Comparison of ENCODE assay signal across 28 mouse cellular contexts in the genomic region with DNA sequence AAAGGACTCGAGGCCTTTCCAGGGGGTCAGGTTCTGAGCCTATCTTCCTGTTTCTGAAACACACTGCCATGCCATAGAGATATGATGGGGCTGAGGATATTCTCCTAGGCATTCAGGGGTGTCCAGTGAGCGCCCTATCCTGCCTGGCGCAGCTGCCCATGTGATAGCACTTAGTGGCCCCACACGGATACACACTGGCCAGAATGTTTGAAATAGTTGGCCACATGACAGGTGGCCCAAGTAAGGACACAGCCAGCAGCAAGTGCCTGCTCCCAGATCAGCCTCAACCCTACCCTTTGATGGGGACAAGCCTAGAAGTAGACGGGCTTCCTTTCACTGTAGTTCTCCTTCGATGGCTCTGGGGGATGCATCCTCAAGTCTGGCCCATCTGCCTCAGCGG. TPM values are rescaled to one million over a fixed set of nuclear protein-coding genes. Genes with fewer than 3 reads are reported as not detected.
"Had no signal": no experiment of that assay in that cellular context is flagged by ENCODE, and none has a peak within 500 bp of the region (broad histone marks: within the 10 kb centered on the region; RNA-seq: fewer than 3 reads in every experiment).

Gene Chrng, plus strand, starts transcription at position 193 of the 400 bp plus-strand sequence.

- ATAC-seq: liver, embryonic 12.5 days; midbrain, embryonic 13.5 days; midbrain, embryonic 16.5 days had no signal

- H3K4me1 ChIP-seq: liver, embryonic 12.5 days; liver, embryonic 15.5 days had no signal

- H3K9me3 ChIP-seq: liver, embryonic 12.5 days; liver, embryonic 15.5 days; lung, embryonic 15.5 days; midbrain, embryonic 10.5 days; midbrain, embryonic 13.5 days had no signal

- H3K4me2 ChIP-seq: liver, embryonic 12.5 days; liver, embryonic 15.5 days; lung, embryonic 15.5 days; midbrain, embryonic 13.5 days had no signal

- H3K36me3 ChIP-seq: liver, embryonic 12.5 days; liver, embryonic 15.5 days; lung, embryonic 15.5 days; midbrain, embryonic 10.5 days; midbrain, embryonic 13.5 days had no signal

- DNase-seq: kidney, adult 2 months; layer of hippocampus, adult 9-11 months; lung, adult 18-20 months; lung, postnatal 10 days; lung, postnatal 36 days; right cerebral cortex, adult 18-20 months; right cerebral cortex, postnatal 14 days; right cerebral cortex, postnatal 4 days; thymus, adult 2 months; thymus, postnatal 14 days; thymus, postnatal 4 days had no signal

- H3K9ac ChIP-seq: liver, embryonic 12.5 days; liver, embryonic 15.5 days; lung, embryonic 15.5 days; midbrain, embryonic 13.5 days had no signal

- H3K4me3 ChIP-seq: layer of hippocampus, adult 2 months; liver, embryonic 12.5 days; liver, embryonic 15.5 days; lung, embryonic 15.5 days; megakaryocyte, embryonic 14.5 days; midbrain, embryonic 10.5 days; midbrain, embryonic 13.5 days had no signal

- H3K27ac ChIP-seq: kidney, postnatal 0 days; layer of hippocampus, adult 2 months; liver, embryonic 12.5 days; liver, embryonic 15.5 days; lung, embryonic 15.5 days; midbrain, embryonic 10.5 days; midbrain, embryonic 13.5 days; stomach, postnatal 0 days had no signal

RNA-seq across cellular contexts. Expression of gene Chrng, which starts in this region (rescaled TPM):
- total RNA-seq: layer of hippocampus, adult 2 months; layer of hippocampus, postnatal 25 days; left cerebral cortex, adult 18-20 months; left cerebral cortex, postnatal 25 days; monocyte, adult 5-6 weeks had no signal
- polyA plus RNA-seq: kidney, adult 2 months; kidney, postnatal 0 days; large intestine, adult 2 months; midbrain, embryonic 13.5 days; midbrain, embryonic 16.5 days; neural tube, embryonic 14.5 days; stomach, embryonic 14.5 days had no signal
